Mouse (Mus musculus) left cerebral cortex, postnatal 25 days (tissue): ENCODE measurements around the gene Cldn16. TPM values are rescaled to one million over a fixed set of nuclear protein-coding genes. Genes with fewer than 3 reads are reported as not detected.

Experiments
- DNase-seq, 2 experiments: peaks; one replicate each; pipeline ENCODE4 v3.0.0; 2022; ENCODE audit warnings: low spot score in 2 of 2, mixed read lengths in 1 of 2
- intact Hi-C: fragments of 180-260 bp; cut with DNase I; formaldehyde crosslinking; loops from one replicate; pipeline ENCODE4 v1.15.1; 2025
- total RNA-seq, 2 experiments: library from RNA; stranded (reverse); gene quantifications; 2 replicates each; pipeline ENCODE4 v1.2.3; 2021

The Cldn16 gene
- total RNA-seq, 2 experiments from 2014 or later = not detected

DNA sequence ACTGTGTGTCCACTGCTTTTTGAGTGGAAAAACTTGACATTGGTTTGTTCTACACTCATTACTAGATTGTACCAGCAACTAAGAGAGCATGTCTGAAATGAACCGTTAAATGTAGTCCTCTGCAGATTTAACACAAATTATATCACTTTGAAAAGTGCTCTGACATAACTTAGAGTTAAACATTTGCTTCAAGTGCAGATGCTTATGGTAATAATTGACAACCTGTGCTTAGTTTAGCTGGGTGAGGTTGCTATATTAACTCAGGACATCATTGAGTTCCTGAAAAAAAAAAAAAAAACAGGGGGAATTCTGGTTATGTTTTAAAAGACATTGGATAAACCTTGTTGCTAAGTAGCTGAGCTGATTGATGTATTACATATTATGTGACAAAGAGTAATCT lies 67.5 kb downstream of the Cldn16 start:
- intact Hi-C loops = no loop called here
- DNase-seq = no peak

DNA sequence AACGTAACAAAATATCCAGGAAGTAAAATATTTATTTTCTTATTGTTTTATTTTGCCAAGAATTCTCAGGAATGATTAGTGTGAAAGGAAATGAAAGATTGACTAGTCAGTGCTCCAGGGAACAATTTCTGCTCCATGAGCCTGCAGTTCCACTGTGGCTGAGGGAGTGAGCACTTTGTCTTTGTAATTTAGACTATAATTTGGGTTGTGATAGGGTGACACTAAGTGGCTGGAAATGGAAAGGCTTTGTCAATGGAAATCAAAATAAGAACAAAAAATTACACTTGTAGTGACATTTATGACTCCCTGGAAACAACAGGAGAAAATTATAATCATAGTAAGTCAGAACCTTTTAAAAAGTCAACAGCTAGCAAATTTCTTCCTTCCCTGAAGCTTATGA lies 69.4 kb downstream of the Cldn16 start:
- intact Hi-C loops = no loop called here
- DNase-seq = no peak

Other genes with a start within 250 kb of the Cldn16 start
- 1 to 10 TPM; 1.7 to 3.6 TPM for gene Cldn1, start 91.3 kb upstream of the Cldn16 start, total RNA-seq
- not detected for gene Tmem207, start 63.6 kb downstream of the Cldn16 start, total RNA-seq
- gene Il1rap, start 118.6 kb downstream of the Cldn16 start, total RNA-seq = 10 to 100 TPM; 36.4 to 40.6 TPM